Mouse (Mus musculus) lung, postnatal 36 days (tissue): ENCODE measurements at regions not wholly inside any gene's neighbourhood (a gene's known extent, or its start where the extent isn't known, plus 50 kb on each side); places are given as distances from the start of the nearest gene placed in this dataset.

Experiments
- DNase-seq: peaks from one replicate; pipeline ENCODE4 v3.0.0; 2022; ENCODE audit warnings: mixed read lengths

- no peak for DNase-seq
Observed at GRCm38 (mm10) chr2:74463407-74463806, 115.8 kb downstream of the Lnpk start.

- no peak for DNase-seq
Observed at GRCm38 (mm10) chr2:74461211-74461844, 117.9 kb downstream of the Lnpk start.

- no peak for DNase-seq
Observed at GRCm38 (mm10) chr2:74454431-74454830, 124.8 kb downstream of the Lnpk start.

- DNase-seq = no peak
Observed at GRCm38 (mm10) chr2:74452679-74453078, 126.6 kb downstream of the Lnpk start.

- DNase-seq = peak; percentile 46
Observed at GRCm38 (mm10) chr2:74451578-74451977, 127.7 kb downstream of the Lnpk start.

- DNase-seq = no peak
Observed at GRCm38 (mm10) chr2:74451038-74451437, 128.2 kb downstream of the Lnpk start.

GRCm38 (mm10) chr2:74450064-74450765, 129.0 kb downstream of the Lnpk start:
- DNase-seq = no peak

- peak; percentile 35 for DNase-seq
Observed at GRCm38 (mm10) chr2:74435184-74435911, 143.9 kb downstream of the Lnpk start.

GRCm38 (mm10) chr2:74426746-74427145, 152.5 kb downstream of the Lnpk start:
- no peak for DNase-seq

- DNase-seq = no peak
Observed at GRCm38 (mm10) chr2:74424726-74425125, 154.5 kb downstream of the Lnpk start.

- DNase-seq = no peak
Observed at GRCm38 (mm10) chr2:74416097-74416496, 163.1 kb downstream of the Lnpk start.

GRCm38 (mm10) chr2:74414721-74415120, 164.5 kb downstream of the Lnpk start:
- DNase-seq = no peak

- DNase-seq = peak; percentile 83
Observed at GRCm38 (mm10) chr2:74409856-74410404, 169.3 kb downstream of the Lnpk start.

- no peak for DNase-seq
Observed at GRCm38 (mm10) chr2:74404493-74404892, 174.7 kb downstream of the Lnpk start.

GRCm38 (mm10) chr2:74391064-74391463, 188.2 kb downstream of the Lnpk start:
- peak; percentile 56 for DNase-seq

GRCm38 (mm10) chr2:74388078-74388477, 191.2 kb downstream of the Lnpk start:
- DNase-seq = no peak

GRCm38 (mm10) chr2:74384918-74385317, 194.3 kb downstream of the Lnpk start:
- DNase-seq = no peak

GRCm38 (mm10) chr2:74380574-74381287, 198.5 kb downstream of the Lnpk start:
- DNase-seq = no peak

GRCm38 (mm10) chr2:74378709-74379108, 200.5 kb downstream of the Lnpk start:
- DNase-seq = no peak

GRCm38 (mm10) chr2:74373938-74374337, 205.3 kb downstream of the Lnpk start:
- DNase-seq = peak; percentile 5

GRCm38 (mm10) chr2:74373056-74373455, 206.2 kb downstream of the Lnpk start:
- DNase-seq = no peak

GRCm38 (mm10) chr2:74363255-74363654, 216.0 kb downstream of the Lnpk start:
- DNase-seq = no peak

GRCm38 (mm10) chr2:74354591-74354990, 224.6 kb downstream of the Lnpk start:
- DNase-seq = peak; percentile 20
